Mouse (Mus musculus) kidney, adult 2 months (tissue): ENCODE measurements around the gene Tnfsf18.

Source experiments
- CTCF ChIP-seq: fragments of 200-500 bp; conservative IDR thresholded peaks from 2 replicates; pipeline ENCODE4 v1.5.1; 2011; ENCODE audit warnings: low read depth, mild to moderate bottlenecking, control low read depth, low read length, moderate library complexity, mixed read lengths; ENCODE audit not compliant: insufficient read depth, insufficient read length
- POLR2A ChIP-seq: fragments of 200-500 bp; IDR thresholded peaks from one replicate; pipeline ENCODE4 v1.6.1; 2011; ENCODE audit warnings: low read depth, low read length, control low read depth

DNA sequence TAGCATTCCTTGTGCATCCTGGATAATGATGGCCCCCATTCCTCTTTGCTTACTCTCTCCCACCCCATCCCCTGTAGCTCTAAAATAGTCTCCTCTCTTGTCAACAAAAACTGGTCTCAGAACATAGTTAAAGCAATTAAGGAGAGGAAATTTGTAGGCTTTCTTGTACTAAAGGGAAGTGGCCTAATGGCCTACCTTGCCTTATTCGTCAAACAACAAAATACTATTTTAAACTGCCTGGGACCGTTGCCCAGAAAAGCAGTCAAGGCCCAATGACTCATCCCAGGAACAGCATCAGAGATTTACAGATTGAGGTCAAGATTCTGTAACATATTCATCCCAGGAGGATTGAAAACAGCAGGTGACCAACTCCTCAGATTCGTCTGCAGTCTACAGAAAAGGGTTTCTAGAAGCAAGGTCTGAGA lies 13.2 kb downstream of the Tnfsf18 start:
- TF ChIP-seq POLR2A (no peak), CTCF (no peak)
